Mouse (Mus musculus) spleen, adult 2 months (tissue): ENCODE measurements around the gene Spns1.

Experiments used
- CTCF ChIP-seq: fragments of 200-500 bp; IDR thresholded peaks from 2 replicates; pipeline ENCODE4 v1.5.1; 2011; ENCODE audit warnings: mild to moderate bottlenecking, inconsistent platforms; ENCODE audit not compliant: insufficient read depth, insufficient read length, insufficient replicate concordance; ENCODE audit errors: extremely low read depth
- POLR2A ChIP-seq: fragments of 200-500 bp; IDR thresholded peaks from 2 replicates; pipeline ENCODE4 v1.6.1; 2011; ENCODE audit warnings: low read depth, low read length, inconsistent platforms

DNA sequence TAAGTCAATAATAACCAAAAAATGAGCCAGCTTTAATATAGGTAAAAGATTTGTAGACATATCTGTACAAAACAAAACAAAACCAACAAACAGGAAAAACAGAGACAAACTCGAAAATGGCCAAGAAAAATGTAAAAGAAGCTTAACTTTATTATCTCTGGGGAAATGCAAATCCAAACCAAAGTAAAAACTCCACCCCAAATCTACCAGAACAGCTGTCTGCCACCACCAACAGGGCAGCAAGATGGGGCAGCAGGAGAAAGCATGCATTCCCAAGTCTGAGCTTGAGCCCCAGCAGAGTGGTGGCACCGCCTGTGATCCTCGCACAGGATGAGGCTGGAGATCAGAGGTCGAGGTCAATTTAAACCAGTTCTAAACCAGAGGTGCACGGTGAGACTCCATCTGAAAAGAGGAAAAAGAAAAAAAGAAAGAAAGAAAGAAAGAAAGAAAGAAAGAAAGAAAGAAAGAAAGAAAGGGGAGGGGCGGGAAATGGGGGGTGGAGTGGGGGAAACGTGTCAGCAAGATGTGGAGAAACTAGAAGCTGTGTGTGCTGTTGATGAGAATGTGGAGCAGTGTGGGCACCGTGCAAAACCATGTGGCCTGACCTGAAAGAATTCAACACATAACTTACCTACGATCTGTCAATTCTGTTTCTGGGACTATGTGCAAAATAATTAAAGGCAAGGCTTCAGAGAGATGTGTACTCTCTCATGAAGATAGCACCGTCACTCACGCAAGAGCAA lies 23.8 kb downstream of the Spns1 start:
- TF ChIP-seq CTCF (no peak), POLR2A (no peak)
